Mouse (Mus musculus) neural tube, embryonic 13.5 days (tissue): ENCODE data around the gene Tet1. TPM values are rescaled to one million over a fixed set of nuclear protein-coding genes. Genes with fewer than 3 reads are reported as not detected.
"Not testable (repeated sequence)": the region's sequence is repeated elsewhere in the genome, so short reads cannot be mapped to it uniquely, and the experiment has no call there.

Source experiments
- ATAC-seq: fragments of 200-750 bp; cut with Nextera tagmentation; 2 replicates; pipeline ENCODE4 v1.8.0; 2017; ENCODE audit warnings: low read depth, mild to moderate bottlenecking, moderate TSS enrichment, moderate library complexity
- H3K27ac ChIP-seq: fragments of 300-500 bp; sonication (generic); replicated peaks from 2 replicates; pipeline ENCODE4 v1.5.1; 2015; ENCODE audit warnings: moderate library complexity, mild to moderate bottlenecking, inconsistent platforms
- H3K27me3 ChIP-seq: fragments of 300-500 bp; sonication (generic); 2 replicates; pipeline ENCODE4 v1.6.1; 2015; ENCODE audit warnings: mild to moderate bottlenecking, inconsistent platforms
- H3K36me3 ChIP-seq: fragments of 300-500 bp; sonication (generic); 2 replicates; pipeline ENCODE4 v1.6.1; 2015; ENCODE audit warnings: mild to moderate bottlenecking, inconsistent platforms
- H3K4me1 ChIP-seq: fragments of 300-500 bp; sonication (generic); replicated peaks from 2 replicates; pipeline ENCODE4 v1.6.1; 2015; ENCODE audit warnings: inconsistent platforms
- H3K4me2 ChIP-seq: fragments of 300-500 bp; sonication (generic); 2 replicates; pipeline ENCODE4 v1.6.1; 2015; ENCODE audit warnings: inconsistent platforms, mild to moderate bottlenecking, moderate library complexity
- H3K4me3 ChIP-seq: fragments of 300-500 bp; sonication (generic); 2 replicates; pipeline ENCODE4 v1.5.1; 2015; ENCODE audit warnings: mild to moderate bottlenecking, inconsistent platforms
- H3K9ac ChIP-seq: fragments of 300-500 bp; sonication (generic); 2 replicates; pipeline ENCODE4 v1.6.1; 2015; ENCODE audit warnings: moderate library complexity, mild to moderate bottlenecking, inconsistent platforms
- H3K9me3 ChIP-seq: fragments of 300-500 bp; sonication (generic); 2 replicates; pipeline ENCODE4 v1.6.1; 2016; ENCODE audit warnings: inconsistent platforms
- WGBS: fragments of 180-500 bp; shearing (Covaris S2); methylation state at CpG from one replicate; pipeline ENCODE4 v1.1.7; 2015; 5-methylcytosine and 5-hydroxymethylcytosine counted together
- polyA plus RNA-seq: library from polyadenylated mRNA; unstranded; fragments of >200 nt; fragmentation: Nextera tagmentation; extraction: Ambion mirVana; gene quantifications from 2 replicates; pipeline ENCODE4 v1.2.1, GENCODE M21; 2015

Tet1 gene
- 30.4 and 39.0 TPM in 2 replicates for polyA plus RNA-seq

- H3K27ac ChIP-seq, H3K9me3 ChIP-seq, H3K36me3 ChIP-seq, H3K4me2 ChIP-seq, H3K4me3 ChIP-seq, H3K9ac ChIP-seq, H3K4me1 ChIP-seq, ATAC-seq, H3K27me3 ChIP-seq: not testable (repeated sequence)
- no CpG with 5 or more reads among the region's 1 CpGs for WGBS
These were observed at the start of gene Tet1 for GRCm38 (mm10) chr10:62908896-62909295. Tet1 (minus strand) TSS chr10:62908996.

DNA sequence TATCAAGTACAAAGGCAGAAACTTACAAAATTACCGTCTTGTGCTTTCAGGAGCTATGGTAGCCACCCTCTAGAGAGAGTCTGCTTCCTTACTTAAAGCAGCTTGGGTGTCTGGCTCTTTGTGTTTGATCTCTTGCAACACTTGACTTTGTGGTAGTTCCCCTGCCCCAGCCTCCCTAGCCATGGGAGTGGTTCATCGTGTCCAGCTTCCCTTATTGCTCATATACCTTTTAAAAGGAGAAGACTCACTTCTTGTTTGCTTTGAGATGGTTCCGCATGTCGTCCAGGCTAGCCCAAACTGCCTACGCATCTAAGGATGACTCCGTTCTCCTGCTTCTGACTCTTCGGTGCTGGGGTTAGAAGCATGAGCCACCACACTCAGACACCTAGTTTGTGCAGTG lies 39.8 kb upstream of the Tet1 start:
- Histone ChIP-seq H3K4me3 (no peak overlapping the region), H3K27me3 (no peaks in the 10 kb centered on the region), H3K9ac (no peak overlapping the region), H3K36me3 (peaks cover 35% of the 10 kb centered on the region), H3K9me3 (no peaks in the 10 kb centered on the region), H3K4me2 (no peak overlapping the region), H3K27ac (no peak overlapping the region), H3K4me1 (peaks cover 6% of the 10 kb centered on the region)
- ATAC-seq, result no peak
- 95% methylated on average over 7 of the region's 7 CpGs for WGBS

GRCm38 (mm10) chr10:62946738-62947471 lies 38.1 kb upstream of the Tet1 start, which contains the start of gene Dna2:
Dna2 (plus strand) TSS chr10:62947026.
- Histone ChIP-seq H3K9me3 (no peaks in the 10 kb centered on the region), H3K27me3 (no peaks in the 10 kb centered on the region), H3K36me3 (peaks cover 41% of the 10 kb centered on the region), H3K9ac (peak within 1 kb of the TSS; percentile 85), H3K4me2 (peak within 1 kb of the TSS; percentile 61), H3K4me3 (peak within 1 kb of the TSS; percentile 71), H3K4me1 (peaks cover 6% of the 10 kb centered on the region), H3K27ac (peak within 1 kb of the TSS; percentile 83)
- under 1% methylated on average over 67 of the region's 68 CpGs for WGBS
- peak; percentile 96 for ATAC-seq

DNA sequence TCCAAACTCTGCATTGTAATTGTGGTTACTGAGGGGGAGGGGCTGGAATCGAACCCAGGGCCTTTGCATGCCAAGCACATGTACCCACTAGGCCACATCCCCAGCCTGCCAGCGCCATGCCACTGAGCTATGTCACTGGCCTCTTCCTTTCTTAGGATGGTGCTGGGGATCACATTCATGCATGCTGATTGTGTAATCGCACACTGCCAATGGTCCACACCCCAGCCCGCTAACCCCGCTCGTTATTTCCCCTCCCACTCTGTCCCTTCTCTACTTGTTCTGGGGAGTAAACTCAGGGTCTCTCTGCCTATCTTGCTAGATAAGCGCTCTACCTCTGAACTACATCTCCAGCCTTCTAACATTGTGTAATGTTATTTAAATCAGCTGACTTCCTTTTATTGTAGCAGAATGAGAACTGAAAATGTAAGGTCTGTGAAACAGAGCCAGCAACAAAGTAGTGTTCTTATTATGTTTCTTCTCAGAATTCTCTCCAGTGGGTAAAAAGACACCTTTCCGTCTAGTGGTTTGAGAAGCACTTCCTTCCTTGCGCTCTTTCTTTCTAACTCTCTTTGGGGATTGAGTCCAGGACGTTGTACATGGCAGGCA lies 36.3 kb upstream of the Tet1 start:
- Histone ChIP-seq H3K9me3 (no peaks in the 10 kb centered on the region), H3K36me3 (peaks cover 45% of the 10 kb centered on the region), H3K27me3 (no peaks in the 10 kb centered on the region), H3K4me2 (no peak overlapping the region), H3K9ac (no peak overlapping the region), H3K27ac (no peak overlapping the region), H3K4me1 (peaks cover 6% of the 10 kb centered on the region), H3K4me3 (no peak overlapping the region)
- 88% methylated on average over 10 of the region's 10 CpGs for WGBS
- no peak for ATAC-seq

- Histone ChIP-seq H3K4me3 (no peak overlapping the region), H3K9ac (no peak overlapping the region), H3K27me3 (no peaks in the 10 kb centered on the region), H3K4me1 (no peaks in the 10 kb centered on the region), H3K36me3 (peaks cover 74% of the 10 kb centered on the region), H3K4me2 (no peak overlapping the region), H3K27ac (no peak overlapping the region), H3K9me3 (no peaks in the 10 kb centered on the region)
- 91% methylated on average over 1 of the region's 1 CpGs for WGBS
- no peak for ATAC-seq
These were observed 23.6 kb upstream of the Tet1 start for GRCm38 (mm10) chr10:62932381-62932780.

GRCm38 (mm10) chr10:62924096-62924635 lies 15.4 kb upstream of the Tet1 start:
- Histone ChIP-seq H3K9me3 (no peaks in the 10 kb centered on the region), H3K4me2 (no peak overlapping the region), H3K4me3 (no peak overlapping the region), H3K9ac (no peak overlapping the region), H3K4me1 (peaks cover 21% of the 10 kb centered on the region), H3K27ac (no peak overlapping the region), H3K27me3 (no peaks in the 10 kb centered on the region), H3K36me3 (peaks cover 13% of the 10 kb centered on the region)
- no peak for ATAC-seq
- 92% methylated on average over 4 of the region's 4 CpGs for WGBS

DNA sequence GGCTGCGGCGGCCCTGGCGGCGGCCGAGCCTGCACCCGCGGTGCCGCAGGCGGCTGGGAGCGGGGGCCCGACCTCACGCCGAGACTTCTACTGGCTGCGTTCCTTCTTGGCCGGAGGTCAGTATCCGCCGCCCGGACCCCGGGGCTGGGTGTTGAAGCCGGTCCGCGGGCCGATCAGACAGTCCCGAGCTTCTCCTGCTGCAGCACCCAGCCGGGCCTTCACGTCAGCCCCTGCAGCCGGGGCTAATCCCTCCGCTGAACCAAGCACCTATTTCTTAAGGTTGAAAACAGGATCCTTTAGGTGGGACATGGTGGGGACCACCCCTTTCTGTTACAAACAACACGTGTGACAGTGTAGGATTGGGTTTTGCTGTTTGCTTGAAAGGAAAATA lies 12.0 kb upstream of the Tet1 start:
- H3K27me3 ChIP-seq, result no peaks in the 10 kb centered on the region
- peak; percentile 67 for ATAC-seq
- WGBS, result under 1% methylated on average over 29 of the region's 29 CpGs
- H3K36me3 ChIP-seq, result no peaks in the 10 kb centered on the region
- H3K27ac ChIP-seq, result peak overlapping the region; percentile 92
- peaks cover 21% of the 10 kb centered on the region for H3K4me1 ChIP-seq
- H3K4me2 ChIP-seq, result peak overlapping the region; percentile 70
- H3K4me3 ChIP-seq, result peak overlapping the region; percentile 90
- H3K9me3 ChIP-seq, result no peaks in the 10 kb centered on the region
- H3K9ac ChIP-seq, result peak overlapping the region; percentile 93

DNA sequence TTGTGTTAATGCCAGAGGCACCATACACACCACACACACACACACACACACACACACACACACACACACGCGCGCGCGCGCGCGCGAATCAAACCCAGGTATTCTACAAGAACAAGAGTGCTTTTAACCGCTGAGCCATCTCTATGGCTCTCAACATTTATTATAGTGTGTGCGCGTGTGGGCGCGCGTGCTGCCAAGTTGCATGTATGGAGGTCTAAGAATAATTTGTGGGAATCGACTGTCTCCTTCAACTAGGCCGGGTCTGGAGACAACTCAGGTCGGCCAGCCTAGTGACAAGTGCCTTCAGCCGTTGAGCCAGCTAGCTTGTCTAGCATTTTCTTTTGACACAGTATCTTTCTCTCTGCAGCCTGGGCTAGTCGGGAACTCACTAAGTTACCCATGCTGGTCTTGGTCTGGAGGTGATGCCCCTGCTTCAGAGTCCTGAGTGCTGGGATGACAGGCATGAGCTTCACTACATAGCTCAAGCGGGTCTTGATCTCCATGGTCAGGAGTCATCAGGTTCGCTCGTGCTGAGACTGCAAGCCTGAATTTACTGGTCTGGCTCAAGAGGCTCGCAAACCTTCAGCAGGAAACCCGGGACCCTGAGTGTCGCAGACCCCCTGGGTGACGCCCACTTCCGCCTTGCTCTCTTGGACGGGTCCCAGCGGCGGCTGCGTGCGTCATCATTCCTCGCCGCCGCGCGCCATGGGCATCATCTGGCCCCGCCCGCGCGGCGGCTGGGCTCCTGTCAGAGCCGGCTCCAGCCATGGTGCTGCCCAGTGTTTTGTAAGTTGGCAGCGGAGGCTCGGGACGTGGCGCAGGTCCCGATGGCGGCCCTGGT lies 11.3 kb upstream of the Tet1 start, which contains the start of gene Slc25a16:
TSS of gene Slc25a16 (plus strand) at position 709 of the 841 bp plus-strand sequence.
- Histone ChIP-seq H3K27me3 (no peaks in the 10 kb centered on the region), H3K4me1 (peaks cover 21% of the 10 kb centered on the region), H3K4me3 (peak within 1 kb of the TSS; percentile 90), H3K9ac (peak within 1 kb of the TSS; percentile 93), H3K9me3 (no peaks in the 10 kb centered on the region), H3K4me2 (peak within 1 kb of the TSS; percentile 70), H3K27ac (peak within 1 kb of the TSS; percentile 92), H3K36me3 (no peaks in the 10 kb centered on the region)
- 5% methylated on average over 50 of the region's 50 CpGs for WGBS
- peak; percentile 98 for ATAC-seq

DNA sequence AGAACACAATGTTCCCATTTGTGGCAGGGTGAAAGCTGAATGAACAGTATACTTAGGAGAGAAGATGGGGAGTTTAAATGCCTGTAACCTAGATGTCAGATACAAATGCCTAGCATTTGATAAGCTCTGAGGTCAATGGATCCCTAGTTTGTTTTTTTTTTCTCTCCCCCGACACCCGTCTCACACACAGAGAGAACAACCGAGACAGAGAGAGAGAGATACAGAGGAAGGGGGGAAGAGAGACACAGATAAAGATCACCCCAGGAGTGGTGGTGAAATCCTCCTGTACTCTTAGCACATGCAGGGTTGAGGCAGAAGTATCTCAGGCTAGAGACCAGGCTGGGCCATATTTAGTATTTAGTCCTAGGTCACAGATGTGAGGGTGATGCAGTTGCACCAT lies 10.2 kb upstream of the Tet1 start:
- no peaks in the 10 kb centered on the region for H3K27me3 ChIP-seq
- H3K9me3 ChIP-seq, result no peaks in the 10 kb centered on the region
- peaks cover 17% of the 10 kb centered on the region for H3K4me1 ChIP-seq
- no peak overlapping the region for H3K27ac ChIP-seq
- 91% methylated on average over 3 of the region's 3 CpGs for WGBS
- no peak overlapping the region for H3K4me3 ChIP-seq
- H3K4me2 ChIP-seq, result no peak overlapping the region
- H3K9ac ChIP-seq, result no peak overlapping the region
- no peaks in the 10 kb centered on the region for H3K36me3 ChIP-seq
- no peak for ATAC-seq

GRCm38 (mm10) chr10:62911120-62911519 lies 2.3 kb upstream of the Tet1 start:
- ATAC-seq, result no peak
- Histone ChIP-seq H3K36me3 (no peaks in the 10 kb centered on the region), H3K27ac (no peak overlapping the region), H3K4me1 (no peaks in the 10 kb centered on the region), H3K9ac (no peak overlapping the region), H3K9me3 (no peaks in the 10 kb centered on the region), H3K4me3 (no peak overlapping the region), H3K27me3 (no peaks in the 10 kb centered on the region), H3K4me2 (no peak overlapping the region)
- 91% methylated on average over 2 of the region's 2 CpGs for WGBS

GRCm38 (mm10) chr10:62906336-62906735 lies 2.5 kb downstream of the Tet1 start:
- ATAC-seq, result no peak
- Histone ChIP-seq H3K4me2 (no peak overlapping the region), H3K27ac (no peak overlapping the region), H3K36me3 (no peaks in the 10 kb centered on the region), H3K9me3 (no peaks in the 10 kb centered on the region), H3K4me3 (no peak overlapping the region), H3K4me1 (no peaks in the 10 kb centered on the region), H3K27me3 (no peaks in the 10 kb centered on the region), H3K9ac (no peak overlapping the region)
- 89% methylated on average over 7 of the region's 7 CpGs for WGBS

- Histone ChIP-seq H3K27me3 (no peaks in the 10 kb centered on the region), H3K4me3 (no peak overlapping the region), H3K4me1 (no peaks in the 10 kb centered on the region), H3K9ac (no peak overlapping the region), H3K27ac (no peak overlapping the region), H3K4me2 (no peak overlapping the region), H3K36me3 (no peaks in the 10 kb centered on the region), H3K9me3 (no peaks in the 10 kb centered on the region)
- 62% methylated on average over 1 of the region's 1 CpGs for WGBS
- ATAC-seq, result no peak
These were observed 6.0 kb downstream of the Tet1 start for GRCm38 (mm10) chr10:62902829-62903228.
